Mouse (Mus musculus): ENCODE data around the gene Tnr. TPM values are rescaled to one million over a fixed set of nuclear protein-coding genes. Genes with fewer than 3 reads are reported as not detected.

Tnr gene
- total and polyA plus RNA-seq, 2 experiments from 2014 or later: 5.8 to 50.9 TPM

DNA sequence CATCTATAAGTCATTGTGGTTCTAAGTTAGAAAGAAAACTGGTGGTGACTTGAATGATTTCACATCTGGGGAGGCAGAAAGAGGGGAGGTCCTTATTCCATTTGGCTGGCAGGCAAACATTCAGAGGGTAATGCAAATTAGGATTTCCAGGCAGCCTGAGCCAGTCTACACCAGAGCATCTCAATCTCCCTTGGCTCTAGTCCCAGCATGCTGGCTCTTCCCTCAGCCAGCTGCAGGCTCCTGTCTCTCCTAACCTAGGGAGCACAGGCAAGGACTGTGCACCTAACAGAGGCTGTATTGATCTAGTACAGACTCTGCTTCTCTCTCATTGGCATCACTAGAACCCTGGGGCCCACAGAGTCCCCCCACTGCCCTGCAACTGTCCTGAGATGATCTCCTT lies 237.4 kb downstream of the Tnr start:
- H3K4me2 ChIP-seq (ENCODE audit: low read depth, low read length, poor library complexity, severe bottlenecking): no peak overlapping the region
- H3K4me3 ChIP-seq (ENCODE audit: low read depth, low read length): no peak overlapping the region
- ATAC-seq (ENCODE audit: low FRiP score) (peak; percentile 76), DNase-seq (ENCODE audit: low spot score) (peak; percentile 69)
- H3K27me3 ChIP-seq (ENCODE audit: insufficient read depth, low read length): no peaks in the 10 kb centered on the region
- H3K9ac ChIP-seq (replicated peaks; ENCODE audit: low read length, poor library complexity, severe bottlenecking): no peak overlapping the region
- no peak overlapping the region for H3K27ac ChIP-seq (ENCODE audit: low read depth, low read length)
- 0 out of 2 replicates have a peak, but pooled peaks cover 3% of the 10 kb centered on the region for H3K4me1 ChIP-seq (ENCODE audit: insufficient read depth, low read length)
- no peaks in the 10 kb centered on the region for H3K36me3 ChIP-seq (ENCODE audit: insufficient read depth, low read length)
- H3K9me3 ChIP-seq (ENCODE audit: low read length): no peaks in the 10 kb centered on the region
- TF ChIP-seq CTCF (IDR thresholded peaks at IDR 0.05): no peak

DNA sequence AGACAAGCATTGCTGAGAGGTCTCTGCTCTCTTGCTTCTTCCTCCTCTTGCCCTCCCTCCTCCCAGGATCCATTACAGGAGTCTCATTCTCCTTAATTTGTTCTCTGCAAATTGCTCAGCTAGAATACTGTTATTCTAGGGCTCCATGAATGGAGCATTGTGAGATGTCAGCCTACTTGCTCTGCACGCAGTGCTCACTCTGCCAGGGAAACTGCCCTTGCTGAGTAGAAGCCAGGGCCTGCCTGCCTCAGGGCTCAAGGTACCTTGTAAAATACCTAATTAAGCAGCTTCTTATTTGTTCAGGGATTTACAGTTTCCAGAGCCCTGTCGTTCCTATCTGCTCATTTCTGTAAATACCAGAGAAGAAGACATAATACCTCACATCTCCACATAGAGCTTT lies 240.3 kb downstream of the Tnr start:
- Histone ChIP-seq H3K36me3 (ENCODE audit: insufficient read depth, low read length) (no peaks in the 10 kb centered on the region), H3K27me3 (ENCODE audit: insufficient read depth, low read length) (no peaks in the 10 kb centered on the region), H3K27ac (ENCODE audit: low read depth, low read length) (no peak overlapping the region), H3K9ac (replicated peaks; ENCODE audit: low read length, poor library complexity, severe bottlenecking) (no peak overlapping the region), H3K4me3 (ENCODE audit: low read depth, low read length) (no peak overlapping the region), H3K4me1 (ENCODE audit: insufficient read depth, low read length) (0 out of 2 replicates have a peak, but pooled peaks cover 3% of the 10 kb centered on the region), H3K4me2 (ENCODE audit: low read depth, low read length, poor library complexity, severe bottlenecking) (no peak overlapping the region), H3K9me3 (ENCODE audit: low read length) (no peaks in the 10 kb centered on the region)
- DNase-seq (ENCODE audit: low spot score) (no peak), ATAC-seq (ENCODE audit: low FRiP score) (no peak)
- TF ChIP-seq CTCF (IDR thresholded peaks at IDR 0.05): no peak
- 45% methylated on average over 2 of the region's 2 CpGs for WGBS

DNA sequence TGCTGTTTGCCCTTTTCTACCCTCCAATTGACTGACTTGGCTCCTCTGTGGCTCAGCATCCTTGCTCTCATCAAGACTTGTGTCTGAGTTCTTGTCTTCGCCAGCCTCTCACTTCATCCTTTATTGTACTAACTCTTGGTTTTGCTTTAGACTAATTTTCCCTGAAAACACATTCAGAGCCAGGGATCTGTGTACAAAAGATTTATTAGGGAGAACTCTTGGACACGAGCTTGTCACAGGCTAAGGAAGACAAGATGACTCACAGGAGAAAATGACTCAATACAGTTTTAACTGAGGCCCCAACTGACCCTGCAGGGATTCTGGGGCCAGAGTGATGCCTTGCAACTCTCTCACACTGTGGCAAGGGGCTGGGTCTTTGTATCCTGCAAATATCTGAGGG lies 241.3 kb downstream of the Tnr start:
- 58% methylated on average over 2 of the region's 2 CpGs for WGBS

DNA sequence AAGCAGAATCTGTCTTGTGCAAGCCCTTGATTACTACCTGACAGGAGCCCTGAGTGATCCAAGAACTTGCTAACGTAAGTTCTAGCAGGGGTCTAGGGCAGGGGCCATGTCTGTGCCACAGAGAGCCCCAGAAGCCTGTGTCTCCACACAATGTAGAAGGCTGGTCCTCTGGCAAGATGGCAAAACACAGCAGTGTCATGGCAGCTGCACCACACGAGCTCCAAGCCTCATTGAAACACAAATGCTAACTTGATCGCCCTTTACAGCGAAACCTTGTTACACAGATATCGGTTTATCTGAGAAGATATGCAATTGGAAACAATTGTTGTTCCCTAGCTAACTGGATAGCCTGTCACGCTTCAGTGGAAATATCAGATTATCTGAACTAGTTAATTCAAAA lies 246.4 kb downstream of the Tnr start:
- Histone ChIP-seq H3K27ac (ENCODE audit: low read depth, low read length) (no peak overlapping the region), H3K4me3 (ENCODE audit: low read depth, low read length) (no peak overlapping the region), H3K4me2 (ENCODE audit: low read depth, low read length, poor library complexity, severe bottlenecking) (no peak overlapping the region), H3K9me3 (ENCODE audit: low read length) (no peaks in the 10 kb centered on the region), H3K27me3 (ENCODE audit: insufficient read depth, low read length) (no peaks in the 10 kb centered on the region), H3K4me1 (ENCODE audit: insufficient read depth, low read length) (no peaks in the 10 kb centered on the region), H3K36me3 (ENCODE audit: insufficient read depth, low read length) (no peaks in the 10 kb centered on the region), H3K9ac (replicated peaks; ENCODE audit: low read length, poor library complexity, severe bottlenecking) (no peak overlapping the region)
- DNase-seq (ENCODE audit: low spot score): no peak
- no peak for TF ChIP-seq CTCF (IDR thresholded peaks at IDR 0.05)
- no peak for ATAC-seq (ENCODE audit: low FRiP score)
- 33% methylated on average over 6 of the region's 6 CpGs for WGBS

More for the DNA sequence above, 241.3 kb downstream of the Tnr start:
- H3K9ac ChIP-seq (replicated peaks; ENCODE audit: low read length, poor library complexity, severe bottlenecking): no peak overlapping the region
- ATAC-seq (ENCODE audit: low FRiP score): no peak
- no peaks in the 10 kb centered on the region for H3K27me3 ChIP-seq (ENCODE audit: insufficient read depth, low read length)
- no peaks in the 10 kb centered on the region for H3K36me3 ChIP-seq (ENCODE audit: insufficient read depth, low read length)
- H3K27ac ChIP-seq (ENCODE audit: low read depth, low read length): no peak overlapping the region
- H3K9me3 ChIP-seq (ENCODE audit: low read length): no peaks in the 10 kb centered on the region
- DNase-seq (ENCODE audit: low spot score): no peak
- TF ChIP-seq CTCF (IDR thresholded peaks at IDR 0.05): no peak
- H3K4me1 ChIP-seq (ENCODE audit: insufficient read depth, low read length): 0 out of 2 replicates have a peak, but pooled peaks cover 3% of the 10 kb centered on the region
- H3K4me3 ChIP-seq (ENCODE audit: low read depth, low read length): no peak overlapping the region
- no peak overlapping the region for H3K4me2 ChIP-seq (ENCODE audit: low read depth, low read length, poor library complexity, severe bottlenecking)

DNA sequence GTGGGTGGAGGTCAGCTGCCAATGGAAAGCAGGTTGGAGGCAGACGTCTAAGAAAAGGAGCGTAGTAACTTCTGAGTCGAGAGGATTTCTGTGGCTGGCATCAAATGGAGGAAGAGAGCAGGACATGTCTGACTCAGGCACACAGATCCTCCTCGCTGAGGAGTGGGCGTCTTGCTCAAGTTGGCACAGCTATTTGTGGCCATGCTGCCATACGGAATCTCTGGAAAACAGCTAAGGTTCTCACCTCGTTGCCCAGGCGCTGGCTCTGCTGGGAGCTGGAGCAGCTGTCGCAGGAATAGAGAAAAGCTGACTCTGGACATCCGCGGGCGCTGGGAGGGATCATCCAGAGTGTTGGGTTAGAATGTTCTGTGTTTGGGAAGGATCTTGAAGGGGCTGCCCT lies 250.1 kb downstream of the Tnr start:
- 71% methylated on average over 12 of the region's 12 CpGs for WGBS
- no peak for TF ChIP-seq CTCF (IDR thresholded peaks at IDR 0.05)
- Histone ChIP-seq H3K27me3 (ENCODE audit: insufficient read depth, low read length) (no peaks in the 10 kb centered on the region), H3K4me1 (ENCODE audit: insufficient read depth, low read length) (no peaks in the 10 kb centered on the region), H3K4me2 (ENCODE audit: low read depth, low read length, poor library complexity, severe bottlenecking) (no peak overlapping the region), H3K9me3 (ENCODE audit: low read length) (no peaks in the 10 kb centered on the region), H3K9ac (replicated peaks; ENCODE audit: low read length, poor library complexity, severe bottlenecking) (no peak overlapping the region), H3K36me3 (ENCODE audit: insufficient read depth, low read length) (no peaks in the 10 kb centered on the region), H3K4me3 (ENCODE audit: low read depth, low read length) (no peak overlapping the region), H3K27ac (ENCODE audit: low read depth, low read length) (no peak overlapping the region)
- ATAC-seq (ENCODE audit: low FRiP score) (no peak), DNase-seq (ENCODE audit: low spot score) (peak; percentile 48)

DNA sequence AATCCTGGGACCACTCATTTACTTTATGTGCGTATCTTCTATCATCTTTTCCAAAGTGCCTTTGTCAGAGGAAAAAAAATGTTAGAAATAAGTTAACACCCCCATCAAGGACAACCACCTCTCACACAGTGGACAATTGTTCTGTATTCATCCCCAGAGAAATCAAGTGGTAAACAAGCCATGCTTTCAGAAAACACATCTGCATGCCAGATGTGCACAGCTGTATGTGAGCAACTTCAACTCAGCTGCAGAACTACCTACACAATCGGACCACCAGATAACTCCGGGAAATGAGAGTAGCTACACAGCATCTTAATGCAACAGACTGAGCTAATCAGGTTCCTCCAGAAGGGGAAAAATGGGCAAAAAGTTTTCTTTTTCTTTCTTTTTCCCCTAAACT lies 251.6 kb downstream of the Tnr start:
- WGBS: 71% methylated on average over 3 of the region's 3 CpGs
- no peak for TF ChIP-seq CTCF (IDR thresholded peaks at IDR 0.05)
- no peaks in the 10 kb centered on the region for H3K36me3 ChIP-seq (ENCODE audit: insufficient read depth, low read length)
- no peak overlapping the region for H3K27ac ChIP-seq (ENCODE audit: low read depth, low read length)
- no peak for DNase-seq (ENCODE audit: low spot score)
- no peak for ATAC-seq (ENCODE audit: low FRiP score)
- no peak overlapping the region for H3K9ac ChIP-seq (replicated peaks; ENCODE audit: low read length, poor library complexity, severe bottlenecking)
- H3K9me3 ChIP-seq (ENCODE audit: low read length): no peaks in the 10 kb centered on the region
- H3K27me3 ChIP-seq (ENCODE audit: insufficient read depth, low read length): no peaks in the 10 kb centered on the region
- H3K4me1 ChIP-seq (ENCODE audit: insufficient read depth, low read length): no peaks in the 10 kb centered on the region
- H3K4me2 ChIP-seq (ENCODE audit: low read depth, low read length, poor library complexity, severe bottlenecking): no peak overlapping the region
- H3K4me3 ChIP-seq (ENCODE audit: low read depth, low read length): no peak overlapping the region
